Mouse (Mus musculus) thymus, adult 18-20 months (tissue): Measurements from ENCODE around the gene Adam33.
A peak's percentile ranks its signal among the peaks of the same experiment; 100 is the strongest.
"Not testable (repeated sequence)": the region's sequence is repeated elsewhere in the genome, so short reads cannot be mapped to it uniquely, and the experiment has no call there.

Source experiments
- DNase-seq, 2 experiments: peaks; one replicate each; pipeline ENCODE4 v3.0.0; 2022; ENCODE audit warnings: mixed read lengths in 2 of 2

The Adam33 gene

DNA sequence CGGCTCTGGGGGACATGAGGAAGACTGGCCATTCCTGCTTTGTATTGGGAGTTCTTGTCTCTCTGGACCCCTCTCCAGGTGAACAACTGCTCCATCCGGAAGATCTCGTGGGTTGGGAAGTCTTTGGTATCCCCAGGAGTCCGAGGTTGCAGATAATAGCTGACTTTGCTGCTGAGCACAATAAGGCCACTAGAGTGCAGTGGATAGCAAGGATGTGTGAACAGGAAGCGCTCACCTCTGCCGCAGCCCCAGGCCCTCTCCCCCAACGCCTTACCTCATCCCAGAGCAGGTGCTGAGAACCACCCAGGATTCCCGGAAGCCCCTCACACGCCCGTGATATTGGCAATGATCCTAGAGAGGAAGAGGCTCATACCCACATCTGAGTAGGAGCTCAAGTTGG lies 7.4 kb downstream of the Adam33 start:
- no peak for DNase-seq

DNA sequence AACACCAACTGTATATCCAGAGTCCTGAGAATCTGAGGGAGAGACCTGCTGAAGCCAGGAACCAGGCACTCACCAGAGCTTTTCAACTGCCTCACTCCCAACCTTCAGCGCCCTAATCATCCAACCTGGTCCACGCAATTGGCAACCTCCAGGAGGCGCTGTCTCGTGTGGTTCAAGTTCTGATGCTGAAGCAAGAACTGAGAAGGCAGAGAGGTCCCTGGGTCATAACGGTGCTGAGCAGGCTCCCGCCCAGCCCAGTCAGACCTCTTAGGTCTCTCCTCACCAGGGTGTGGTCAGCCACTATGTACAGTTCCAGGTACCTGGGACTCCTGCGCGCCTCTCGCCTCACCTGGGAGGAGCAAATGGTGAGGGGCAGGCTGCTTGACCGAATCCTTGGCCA lies 8.0 kb downstream of the Adam33 start:
- DNase-seq, result no peak

DNA sequence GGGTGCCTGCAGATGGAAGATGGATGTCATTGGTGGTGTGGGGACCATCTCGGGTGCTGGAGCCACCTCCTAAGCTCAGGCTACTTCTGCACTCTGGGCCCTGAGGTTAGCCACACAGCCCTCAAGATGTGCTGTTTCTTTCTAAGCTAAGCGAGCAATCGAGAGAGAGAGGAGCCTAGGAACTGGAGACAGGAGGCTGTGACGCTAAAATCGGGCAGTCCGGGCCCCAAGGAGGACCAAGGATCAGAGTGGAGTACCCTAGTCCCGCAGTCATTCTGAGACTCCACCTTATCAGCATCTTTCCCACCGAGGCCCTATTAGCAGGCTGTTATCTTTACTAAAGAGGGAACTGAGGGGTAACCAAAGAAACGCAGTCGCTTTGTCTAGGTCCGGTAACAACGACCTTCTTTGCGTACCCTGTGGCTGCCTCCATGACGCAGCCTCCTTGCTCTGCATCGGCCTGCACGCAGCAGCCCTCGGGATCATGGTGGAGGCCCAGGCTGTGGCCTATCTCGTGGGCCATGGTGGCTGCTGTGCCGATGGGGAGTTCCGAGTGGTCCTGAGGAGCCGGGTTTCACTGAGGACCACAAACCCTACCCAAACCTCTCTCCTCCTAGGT lies 8.9 kb downstream of the Adam33 start:
- DNase-seq, result no peak

DNA sequence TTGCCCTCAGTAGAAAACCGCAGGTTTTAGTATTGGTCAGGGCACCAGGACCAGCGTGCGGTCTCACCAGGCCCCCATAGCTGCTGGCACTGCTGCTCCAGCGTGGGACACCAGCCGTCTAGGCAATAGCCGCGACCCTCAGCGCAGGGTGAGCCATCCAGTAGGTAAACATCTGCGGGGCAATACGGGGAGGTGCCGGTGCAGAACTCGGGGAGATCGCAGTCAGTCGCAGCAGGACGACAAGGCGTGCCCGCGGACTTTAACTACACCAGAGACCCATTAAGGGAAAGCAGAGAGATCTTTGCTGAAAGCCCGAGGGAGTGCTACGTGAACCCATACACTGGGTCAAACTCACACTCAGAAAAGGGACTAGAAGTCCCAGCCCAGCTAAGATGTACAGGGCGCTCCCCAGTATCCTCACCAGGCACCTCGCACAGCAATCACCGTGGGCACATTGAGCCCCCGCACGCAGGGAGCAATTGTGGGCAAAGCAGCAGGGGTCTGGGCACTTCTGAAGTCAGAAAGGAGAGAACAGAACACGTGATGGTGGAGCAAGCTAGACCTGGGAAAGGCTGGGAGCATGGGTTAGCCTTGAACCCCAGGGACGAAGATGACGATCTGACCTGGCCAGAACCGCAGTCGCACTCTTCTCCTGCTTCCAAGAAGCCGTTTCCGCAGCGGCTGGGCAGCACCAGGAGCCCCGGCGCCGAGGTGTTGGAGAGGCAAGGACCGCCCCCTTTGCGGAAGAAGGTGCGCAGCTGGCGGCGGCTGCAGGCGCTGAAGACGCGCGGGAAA lies 9.6 kb downstream of the Adam33 start:
- DNase-seq, result no peak

DNA sequence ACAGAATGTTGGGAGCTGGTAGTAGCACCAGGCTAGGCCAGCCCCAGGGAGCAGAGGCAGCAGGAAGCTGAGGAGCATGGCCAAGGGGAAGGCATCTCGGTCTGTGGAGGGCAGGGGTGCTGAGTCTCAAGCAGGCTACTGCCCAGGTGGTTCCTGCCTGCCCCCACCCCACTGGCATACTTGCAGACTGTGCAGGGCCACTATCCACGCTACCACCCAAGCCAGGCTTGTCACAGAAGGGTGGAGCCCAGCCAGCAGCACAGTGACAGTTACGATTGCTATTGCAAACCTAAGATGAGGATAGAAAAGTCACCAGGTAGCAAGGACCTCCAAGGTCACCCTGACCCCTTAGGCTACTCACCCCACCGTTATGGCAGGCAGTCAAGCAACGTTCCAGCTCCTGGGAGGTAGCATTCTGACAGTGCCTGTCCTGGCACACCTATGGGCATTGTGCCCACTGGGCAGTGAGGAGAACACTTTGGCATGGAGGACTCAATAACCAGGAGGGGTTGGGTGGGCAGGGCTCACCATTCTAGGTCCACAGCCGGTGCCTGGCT lies 10.7 kb downstream of the Adam33 start:
- DNase-seq, result no peak

- DNase-seq, result no peak
Measured at GRCm38 (mm10) chr2:131052043-131052442, 11.6 kb downstream of the Adam33 start.

DNA sequence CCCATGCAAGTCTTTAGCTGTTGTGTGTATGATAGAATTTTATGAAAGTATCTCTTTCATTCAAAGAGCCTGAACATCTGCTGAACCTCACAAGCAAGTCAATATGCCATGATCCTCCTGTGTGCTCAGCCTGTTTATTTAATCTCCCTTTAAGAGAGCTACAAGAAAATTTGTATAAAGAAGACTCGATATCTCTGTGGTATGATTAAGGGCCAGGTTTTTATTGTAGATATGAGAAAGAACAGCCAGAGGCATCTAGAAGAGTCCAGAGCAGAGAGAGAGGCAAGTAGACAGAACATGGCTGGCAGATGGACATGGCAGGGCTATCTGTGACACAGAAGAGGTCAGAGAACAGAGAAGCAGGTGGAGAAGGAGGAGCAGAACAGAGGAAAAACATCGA lies 17.6 kb downstream of the Adam33 start:
- DNase-seq, result no peak

- DNase-seq, result no peak
Measured at GRCm38 (mm10) chr2:131044989-131045720, 18.5 kb downstream of the Adam33 start.

DNA sequence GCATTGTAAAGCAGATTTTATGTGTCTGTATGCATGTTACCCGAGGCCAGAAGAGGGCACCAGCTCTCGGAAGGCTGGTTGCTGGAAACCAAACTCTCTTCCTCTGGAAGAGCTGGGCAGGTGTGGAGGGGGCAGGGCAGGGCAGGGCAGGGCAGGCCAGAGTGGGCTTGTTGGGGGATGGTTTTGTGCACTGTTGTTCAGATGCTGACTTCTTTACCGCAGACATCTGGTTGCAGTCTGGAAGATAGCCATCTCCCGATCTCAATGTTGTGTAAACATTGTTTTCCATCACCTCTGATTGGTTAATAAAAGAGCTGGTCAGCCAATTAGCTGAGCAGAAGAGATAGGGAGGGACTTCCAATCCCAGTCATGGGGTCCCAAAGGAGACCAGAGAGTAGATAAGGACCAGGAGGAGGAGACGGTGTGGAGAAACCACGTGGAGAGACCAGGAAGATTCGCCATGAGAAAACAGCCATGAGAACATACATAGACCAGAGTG lies 19.2 kb downstream of the Adam33 start:
- no peak for DNase-seq

DNA sequence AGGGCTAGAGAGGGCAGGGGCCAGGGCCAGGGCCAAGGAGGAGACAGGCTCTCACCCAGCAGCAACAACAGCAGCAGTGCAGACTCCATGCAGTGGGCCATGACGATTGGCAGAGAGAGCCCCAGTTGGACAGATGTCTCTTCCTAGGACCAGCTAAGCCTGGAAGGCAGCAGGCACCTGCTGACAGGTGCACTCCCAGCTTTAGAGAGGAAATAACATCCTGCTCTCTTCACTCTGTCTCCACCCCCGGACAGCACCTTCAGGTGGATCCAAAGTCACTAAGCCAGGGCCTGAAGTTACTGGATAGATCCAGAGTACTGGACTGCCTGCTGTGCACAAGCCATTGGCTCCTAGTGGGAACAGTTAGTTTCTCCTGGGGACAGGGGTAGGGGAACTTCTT lies 20.6 kb downstream of the Adam33 start, which contains the start of gene Gfra4:
Gene Gfra4, minus strand, starts transcription at position 101 of the 400 bp plus-strand sequence.
- no peak for DNase-seq

GRCm38 (mm10) chr2:131040854-131041825 lies 22.5 kb downstream of the Adam33 start:
- no peak for DNase-seq

DNA sequence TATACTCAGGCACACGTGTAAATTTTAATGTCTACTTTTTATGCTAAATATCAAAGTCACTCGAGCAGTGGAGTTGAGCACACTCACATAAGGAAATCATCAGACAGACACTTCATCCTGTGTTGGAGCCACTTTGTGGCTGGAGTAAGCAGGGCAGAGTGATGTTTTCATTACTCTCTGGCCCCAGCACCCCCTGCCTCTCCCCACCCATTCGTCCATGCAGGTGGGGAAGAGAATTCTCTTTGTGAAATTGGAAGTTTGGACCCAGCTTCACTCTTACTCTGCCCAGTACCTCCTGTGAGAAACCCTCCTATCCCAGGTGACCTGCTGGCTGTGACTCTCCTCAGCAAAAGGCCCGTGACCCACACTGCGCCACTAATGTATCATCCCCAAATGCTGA lies 24.9 kb downstream of the Adam33 start:
- no peak for DNase-seq

DNA sequence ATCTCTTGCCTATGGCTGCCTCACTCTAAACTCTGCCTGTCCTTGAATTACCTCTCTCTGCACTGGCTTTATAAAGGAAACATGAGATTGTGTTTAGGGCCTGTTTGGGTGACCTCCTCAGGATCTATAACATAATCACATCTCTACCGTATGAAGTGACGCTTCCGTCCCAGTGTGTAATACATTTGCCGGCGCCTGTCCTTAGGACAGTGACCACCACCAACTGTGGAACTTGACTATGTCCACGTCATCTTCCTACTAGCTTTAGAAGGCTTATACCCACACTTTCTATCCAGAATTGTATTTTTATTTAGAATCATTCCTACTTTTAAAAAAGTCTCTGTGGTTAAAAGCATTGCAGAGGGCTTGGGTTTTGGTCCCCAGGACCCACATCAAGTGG lies 25.4 kb downstream of the Adam33 start:
- DNase-seq, result no peak

GRCm38 (mm10) chr2:131037226-131037990 lies 26.2 kb downstream of the Adam33 start:
- peak in 1 of 2 experiments; percentile 22 for DNase-seq

DNA sequence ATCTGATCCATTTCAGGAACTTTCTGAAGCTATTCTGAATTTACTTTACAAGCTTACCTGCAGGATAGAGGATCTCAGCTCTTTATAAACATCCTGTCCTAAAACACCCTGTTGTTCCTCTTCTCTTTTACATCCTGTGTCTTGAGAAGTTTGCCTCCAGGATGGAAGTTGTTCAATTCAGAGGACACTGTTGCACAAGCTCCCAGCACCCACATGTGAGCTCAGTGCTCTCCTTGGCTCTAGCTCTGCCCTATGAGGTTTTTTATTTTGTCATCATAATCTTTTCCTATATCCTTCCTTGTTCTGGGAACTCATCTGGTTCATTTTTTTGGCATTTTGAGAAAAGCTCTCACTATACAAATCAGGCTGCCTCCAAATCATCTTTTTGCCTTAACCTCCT lies 26.9 kb downstream of the Adam33 start:
- DNase-seq, result no peak

- no peak for DNase-seq
Measured at GRCm38 (mm10) chr2:131036343-131036742, 27.3 kb downstream of the Adam33 start.

GRCm38 (mm10) chr2:131031406-131031805 lies 32.2 kb downstream of the Adam33 start:
- not testable (repeated sequence) for DNase-seq

GRCm38 (mm10) chr2:131030998-131031397 lies 32.6 kb downstream of the Adam33 start:
- DNase-seq, result no peak

- no peak for DNase-seq
Measured at GRCm38 (mm10) chr2:131030561-131030960, 33.1 kb downstream of the Adam33 start.

- no peak for DNase-seq
Measured at GRCm38 (mm10) chr2:131029065-131029935, 34.3 kb downstream of the Adam33 start.
